Mouse (Mus musculus): ENCODE measurements around the gene Tmem97.

DNA sequence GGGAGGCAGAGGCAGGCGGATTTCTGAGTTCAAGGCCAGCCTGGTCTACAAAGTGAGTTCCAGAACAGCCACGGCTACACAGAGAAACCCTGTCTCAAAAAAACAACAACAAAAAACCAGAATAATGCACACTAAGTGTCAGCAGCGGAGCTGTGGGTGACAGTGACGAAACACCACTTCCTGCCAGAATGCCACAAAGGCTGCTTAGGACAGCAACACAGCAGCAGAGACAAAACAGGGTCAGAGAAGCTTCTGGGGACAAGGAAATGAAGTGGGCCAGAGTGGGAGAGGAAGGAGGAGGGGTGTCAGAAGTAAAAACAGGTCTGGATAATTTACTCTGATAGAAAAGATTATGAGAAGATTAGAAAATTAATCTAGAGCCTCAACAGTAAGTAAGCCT is 49.5 kb upstream of the Tmem97 start:
- TF ChIP-seq CTCF (IDR thresholded peaks at IDR 0.05; ENCODE audit: low read depth): no peak
- TF ChIP-seq EP300 (IDR thresholded peaks at IDR 0.05; ENCODE audit: low read depth): no peak

Measured in liver, postnatal 0 days (tissue).